Mouse (Mus musculus) central nervous system, embryonic 11.5 days (tissue): ENCODE measurements around the gene Slk. TPM values are rescaled to one million over a fixed set of nuclear protein-coding genes. Genes with fewer than 3 reads are reported as not detected.

Experiments
- polyA plus RNA-seq: library from polyadenylated mRNA; depleted of rRNA; stranded (reverse); fragments of >200 nt; gene quantifications from 2 replicates; pipeline ENCODE4 v1.2.3, GENCODE M21; 2012; rRNA removed

Slk gene
- 35.0 and 35.7 TPM in 2 replicates for polyA plus RNA-seq

GRCm38 (mm10) chr19:47579225-47579787, at the start of gene Slk:
Slk (plus strand) TSS chr19:47579678.

GRCm38 (mm10) chr19:47537300-47537792, 42.1 kb upstream of the Slk start, which contains the start of gene Stn1:
Stn1 (minus strand) TSS chr19:47537507.

GRCm38 (mm10) chr19:47691994-47692393, 112.5 kb downstream of the Slk start, which contains the start of gene Col17a1:
Col17a1 (minus strand) TSS chr19:47692094.

Other genes starting within 250 kb of the Slk start
- gene Sh3pxd2a, start 115.3 kb upstream of the Slk start, polyA plus RNA-seq = 17.6 and 24.4 TPM in 2 replicates
- gene Stn1, start 42.2 kb upstream of the Slk start, polyA plus RNA-seq = 27.0 and 37.9 TPM in 2 replicates
- gene Col17a1, start 112.4 kb downstream of the Slk start, polyA plus RNA-seq = 0.55 and 1.4 TPM in 2 replicates
- gene Sfr1, start 152.0 kb downstream of the Slk start, polyA plus RNA-seq = 133 and 161 TPM in 2 replicates